Mouse (Mus musculus) midbrain, embryonic 12.5 days (tissue): Measurements from ENCODE around the gene Ncf4. TPM values are rescaled to one million over a fixed set of nuclear protein-coding genes. Genes with fewer than 3 reads are reported as not detected.
"Not testable (repeated sequence)": the region's sequence is repeated elsewhere in the genome, so short reads cannot be mapped to it uniquely, and the experiment has no call there.

Experiments
- ATAC-seq: fragments of 200-750 bp; cut with Nextera tagmentation; 2 replicates; pipeline ENCODE4 v1.8.0; 2017; ENCODE audit warnings: low read depth, moderate TSS enrichment, moderate library complexity; ENCODE audit not compliant: low FRiP score
- H3K27ac ChIP-seq: fragments of 300-500 bp; sonication (generic); replicated peaks from 2 replicates; pipeline ENCODE4 v1.5.1; 2016; ENCODE audit warnings: mild to moderate bottlenecking
- H3K27me3 ChIP-seq: fragments of 300-500 bp; sonication (generic); 2 replicates; pipeline ENCODE4 v1.6.1; 2016; ENCODE audit warnings: mild to moderate bottlenecking
- H3K36me3 ChIP-seq: fragments of 300-500 bp; sonication (generic); 2 replicates; pipeline ENCODE4 v1.6.1; 2016
- H3K4me1 ChIP-seq: fragments of 300-500 bp; sonication (generic); 2 replicates; pipeline ENCODE4 v1.6.1; 2016
- H3K4me2 ChIP-seq: fragments of 300-500 bp; sonication (generic); replicated peaks from 2 replicates; pipeline ENCODE4 v1.6.1; 2016; ENCODE audit warnings: mild to moderate bottlenecking, moderate library complexity
- H3K4me3 ChIP-seq: fragments of 300-500 bp; sonication (generic); 2 replicates; pipeline ENCODE4 v1.5.1; 2016; ENCODE audit warnings: mild to moderate bottlenecking
- H3K9ac ChIP-seq: fragments of 300-500 bp; sonication (generic); replicated peaks from 2 replicates; pipeline ENCODE4 v1.6.1; 2016; ENCODE audit warnings: mild to moderate bottlenecking, moderate library complexity
- H3K9me3 ChIP-seq: fragments of 300-500 bp; sonication (generic); 2 replicates; pipeline ENCODE4 v1.6.1; 2016; ENCODE audit warnings: mild to moderate bottlenecking
- WGBS: fragments of 180-500 bp; shearing (Covaris S2); methylation state at CpG from one replicate; pipeline ENCODE4 v1.1.7; 2016; 5-methylcytosine and 5-hydroxymethylcytosine counted together
- polyA plus RNA-seq: library from polyadenylated mRNA; unstranded; fragments of >200 nt; fragmentation: Nextera tagmentation; extraction: Ambion mirVana; gene quantifications from 2 replicates; pipeline ENCODE4 v1.2.1, GENCODE M21; 2016

Ncf4 gene
- polyA plus RNA-seq, 1 experiment from 2014 or later = 4.6 TPM

GRCm38 (mm10) chr15:78234823-78235509 is 9.6 kb upstream of the Ncf4 start:
- no peak overlapping the region for H3K4me2 ChIP-seq
- H3K9me3 ChIP-seq = no peaks in the 10 kb centered on the region
- H3K4me1 ChIP-seq = no peaks in the 10 kb centered on the region; the same call in 1 of the 2 replicates
- no peak for ATAC-seq
- H3K36me3 ChIP-seq = no peaks in the 10 kb centered on the region
- no peak overlapping the region for H3K4me3 ChIP-seq
- WGBS = 73% methylated on average over 5 of the region's 5 CpGs
- no peak overlapping the region for H3K9ac ChIP-seq
- no peak overlapping the region for H3K27ac ChIP-seq
- peaks cover 7% of the 10 kb centered on the region for H3K27me3 ChIP-seq

- no peaks in the 10 kb centered on the region for H3K9me3 ChIP-seq
- no peaks in the 10 kb centered on the region for H3K36me3 ChIP-seq
- no peak overlapping the region for H3K27ac ChIP-seq
- no peak overlapping the region for H3K4me2 ChIP-seq
- peaks cover 13% of the 10 kb centered on the region for H3K27me3 ChIP-seq
- no peak overlapping the region for H3K4me3 ChIP-seq
- H3K9ac ChIP-seq = no peak overlapping the region
- H3K4me1 ChIP-seq = no peaks in the 10 kb centered on the region
- WGBS = 25% methylated on average over 10 of the region's 10 CpGs
- no peak for ATAC-seq
These were observed 5.1 kb upstream of the Ncf4 start for GRCm38 (mm10) chr15:78239453-78239852.

- ATAC-seq = no peak
- Histone ChIP-seq H3K27ac (no peak overlapping the region), H3K27me3 (peaks cover 9% of the 10 kb centered on the region), H3K9me3 (no peaks in the 10 kb centered on the region), H3K4me3 (no peak overlapping the region), H3K36me3 (no peaks in the 10 kb centered on the region), H3K4me2 (no peak overlapping the region), H3K4me1 (no peaks in the 10 kb centered on the region), H3K9ac (no peak overlapping the region)
- WGBS = 81% methylated on average over 14 of the region's 14 CpGs
These were observed 4.5 kb upstream of the Ncf4 start for GRCm38 (mm10) chr15:78239956-78240617.

- H3K4me2 ChIP-seq = no peak overlapping the region
- ATAC-seq = no peak
These were observed 3.3 kb upstream of the Ncf4 start for GRCm38 (mm10) chr15:78241335-78241734.

GRCm38 (mm10) chr15:78243061-78243460 is 1.5 kb upstream of the Ncf4 start:
- H3K9me3 ChIP-seq = no peaks in the 10 kb centered on the region
- no peak overlapping the region for H3K4me3 ChIP-seq
- no peak for ATAC-seq
- 0 out of 2 replicates have a peak, but pooled peaks cover 6% of the 10 kb centered on the region for H3K27me3 ChIP-seq
- no peaks in the 10 kb centered on the region for H3K4me1 ChIP-seq
- H3K9ac ChIP-seq = no peak overlapping the region
- no peak overlapping the region for H3K27ac ChIP-seq
- H3K36me3 ChIP-seq = no peaks in the 10 kb centered on the region
- 80% methylated on average over 8 of the region's 8 CpGs for WGBS
- H3K4me2 ChIP-seq = no peak overlapping the region

More at GRCm38 (mm10) chr15:78241335-78241734, 3.3 kb upstream of the Ncf4 start:
- no peak overlapping the region for H3K9ac ChIP-seq
- 0 out of 2 replicates have a peak, but pooled peaks cover 6% of the 10 kb centered on the region for H3K27me3 ChIP-seq
- 43% methylated on average over 11 of the region's 11 CpGs for WGBS
- no peaks in the 10 kb centered on the region for H3K36me3 ChIP-seq
- H3K27ac ChIP-seq = no peak overlapping the region
- H3K9me3 ChIP-seq = no peaks in the 10 kb centered on the region
- no peak overlapping the region for H3K4me3 ChIP-seq
- no peaks in the 10 kb centered on the region for H3K4me1 ChIP-seq

GRCm38 (mm10) chr15:78243774-78244173 is 827 bp upstream of the Ncf4 start:
- Histone ChIP-seq H3K36me3 (no peaks in the 10 kb centered on the region), H3K4me2 (no peak overlapping the region), H3K27me3 (0 out of 2 replicates have a peak, but pooled peaks cover 6% of the 10 kb centered on the region), H3K9ac (no peak overlapping the region), H3K9me3 (no peaks in the 10 kb centered on the region), H3K27ac (no peak overlapping the region), H3K4me3 (no peak overlapping the region), H3K4me1 (no peaks in the 10 kb centered on the region)
- ATAC-seq = no peak
- WGBS = 76% methylated on average over 6 of the region's 6 CpGs

GRCm38 (mm10) chr15:78246143-78247116 is 1.8 kb downstream of the Ncf4 start:
- Histone ChIP-seq H3K9ac (no peak overlapping the region), H3K4me3 (no peak overlapping the region), H3K4me2 (no peak overlapping the region), H3K27ac (no peak overlapping the region), H3K27me3 (no peaks in the 10 kb centered on the region; the same call in 1 of the 2 replicates), H3K9me3 (no peaks in the 10 kb centered on the region), H3K4me1 (no peaks in the 10 kb centered on the region), H3K36me3 (no peaks in the 10 kb centered on the region)
- no peak for ATAC-seq
- 79% methylated on average over 18 of the region's 18 CpGs for WGBS

GRCm38 (mm10) chr15:78247659-78248058 is 3.1 kb downstream of the Ncf4 start:
- WGBS = 74% methylated on average over 2 of the region's 2 CpGs
- no peak for ATAC-seq
- Histone ChIP-seq H3K4me1 (no peaks in the 10 kb centered on the region), H3K27ac (no peak overlapping the region), H3K9ac (no peak overlapping the region), H3K4me2 (no peak overlapping the region), H3K36me3 (no peaks in the 10 kb centered on the region), H3K9me3 (no peaks in the 10 kb centered on the region), H3K27me3 (no peaks in the 10 kb centered on the region; the same call in 1 of the 2 replicates), H3K4me3 (no peak overlapping the region)

GRCm38 (mm10) chr15:78248410-78248809 is 3.8 kb downstream of the Ncf4 start:
- no peak overlapping the region for H3K4me2 ChIP-seq
- no peak overlapping the region for H3K4me3 ChIP-seq
- H3K9ac ChIP-seq = no peak overlapping the region
- H3K36me3 ChIP-seq = no peaks in the 10 kb centered on the region
- no peaks in the 10 kb centered on the region for H3K9me3 ChIP-seq
- H3K27me3 ChIP-seq = peaks cover under 1% of the 10 kb centered on the region; the same call in 1 of the 2 replicates
- WGBS = 80% methylated on average over 3 of the region's 3 CpGs
- no peak for ATAC-seq
- H3K4me1 ChIP-seq = no peaks in the 10 kb centered on the region
- no peak overlapping the region for H3K27ac ChIP-seq

- ATAC-seq = no peak
- Histone ChIP-seq H3K36me3 (no peaks in the 10 kb centered on the region), H3K27me3 (peaks cover 14% of the 10 kb centered on the region), H3K9me3 (no peaks in the 10 kb centered on the region), H3K9ac (no peak overlapping the region), H3K27ac (no peak overlapping the region), H3K4me1 (no peaks in the 10 kb centered on the region), H3K4me3 (no peak overlapping the region), H3K4me2 (no peak overlapping the region)
- WGBS = 24% methylated on average over 20 of the region's 20 CpGs
These were observed 10.2 kb downstream of the Ncf4 start for GRCm38 (mm10) chr15:78254751-78255150.

- H3K9me3 ChIP-seq, ATAC-seq, H3K4me1 ChIP-seq, H3K4me2 ChIP-seq, H3K36me3 ChIP-seq, H3K9ac ChIP-seq, H3K4me3 ChIP-seq, H3K27ac ChIP-seq: not testable (repeated sequence)
- peaks cover 14% of the 10 kb centered on the region; the same call in 1 of the 2 replicates for H3K27me3 ChIP-seq
These were observed 12.1 kb downstream of the Ncf4 start for GRCm38 (mm10) chr15:78256602-78257259.
